Mouse (Mus musculus) adrenal gland, postnatal 25 days (tissue): ENCODE measurements at regions not wholly inside any gene's neighbourhood (a gene's known extent, or its start where the extent isn't known, plus 50 kb on each side); places are given as distances from the start of the nearest gene placed in this dataset.

Experiments
- DNase-seq: peaks from one replicate; pipeline ENCODE4 v3.0.0; 2021; ENCODE audit warnings: mixed read lengths
- microRNA-seq, 2 experiments: library from miRNA; unstranded; fragments of <30 nt; microRNA quantifications; one replicate each; pipeline ENCODE4 v1.2.0; 2021

- no peak for DNase-seq
Observed at GRCm38 (mm10) chr6:94768230-94768629, 68.3 kb upstream of the Lrig1 start.

DNA sequence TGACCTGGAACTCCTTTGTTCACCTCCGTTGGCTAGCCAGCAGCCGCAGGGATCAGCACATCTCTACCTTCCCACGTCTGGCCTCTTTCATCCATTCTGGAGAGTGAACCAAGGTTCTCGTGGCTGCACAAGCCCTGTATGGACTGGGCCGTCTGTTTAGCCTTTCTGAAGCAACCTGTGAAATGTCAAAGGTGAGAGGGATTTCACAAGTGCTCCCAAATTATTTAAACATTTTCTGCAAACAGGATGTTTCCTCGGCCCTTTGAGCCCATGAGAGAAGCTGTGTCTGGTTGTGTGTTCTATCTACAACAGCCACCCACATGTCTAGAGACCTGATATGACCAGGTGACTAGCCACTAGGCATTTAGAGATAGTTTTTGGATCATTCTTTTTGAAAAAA, 65.8 kb upstream of the Lrig1 start:
- DNase-seq: no peak

DNA sequence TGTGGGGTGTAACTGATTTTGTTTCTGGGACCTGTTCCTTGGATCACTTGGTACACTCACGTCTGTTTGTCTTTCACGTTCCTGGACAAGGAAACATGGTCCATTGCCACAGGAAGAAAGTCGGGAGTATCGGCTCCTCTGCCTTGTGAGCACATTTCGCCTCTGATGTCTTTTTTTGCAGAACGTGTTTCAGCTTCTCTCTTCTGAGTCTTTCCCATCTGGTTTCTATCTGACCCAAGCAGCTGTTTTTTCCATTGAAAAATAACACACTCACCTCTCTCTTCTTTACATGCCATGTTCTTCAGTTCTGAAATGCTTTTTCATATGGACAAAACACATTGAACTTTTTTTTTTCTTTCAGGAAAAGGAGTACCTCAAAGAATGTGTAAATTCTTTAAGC, 61.4 kb upstream of the Lrig1 start:
- no peak for DNase-seq

- DNase-seq: no peak
Observed at GRCm38 (mm10) chr6:94760629-94761111, 60.7 kb upstream of the Lrig1 start.

- no peak for DNase-seq
Observed at GRCm38 (mm10) chr6:94759649-94760048, 59.7 kb upstream of the Lrig1 start.

GRCm38 (mm10) chr6:94756006-94756405, 56.0 kb upstream of the Lrig1 start:
- no peak for DNase-seq

DNA sequence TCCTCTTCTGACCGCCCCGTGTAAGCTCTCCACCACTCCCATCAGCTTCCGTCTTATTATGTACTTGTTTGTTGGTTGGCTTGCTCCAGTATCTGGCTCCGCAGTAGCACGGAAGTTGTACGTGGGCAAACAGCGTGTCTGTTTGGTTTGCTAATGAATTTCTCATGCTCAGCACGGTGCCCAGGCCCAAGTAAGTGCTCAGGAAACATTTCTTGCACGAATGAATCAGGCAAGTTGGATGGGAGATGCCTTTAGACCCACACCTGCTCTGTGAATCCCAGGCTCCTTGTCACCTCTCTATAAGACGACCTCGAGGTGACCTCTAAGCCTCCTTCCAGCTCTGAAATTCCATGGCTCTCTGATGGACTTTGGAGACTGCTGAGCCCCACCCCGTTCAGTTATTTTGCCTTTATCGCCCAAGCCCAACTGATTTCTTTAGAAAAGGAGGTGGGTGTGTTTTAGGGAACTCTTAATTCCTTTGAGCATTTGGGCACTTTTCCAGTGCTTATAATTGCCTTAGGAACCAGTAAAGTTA, 55.4 kb upstream of the Lrig1 start:
- DNase-seq: no peak

- DNase-seq: no peak
Observed at GRCm38 (mm10) chr6:94754522-94754921, 54.6 kb upstream of the Lrig1 start.

DNA sequence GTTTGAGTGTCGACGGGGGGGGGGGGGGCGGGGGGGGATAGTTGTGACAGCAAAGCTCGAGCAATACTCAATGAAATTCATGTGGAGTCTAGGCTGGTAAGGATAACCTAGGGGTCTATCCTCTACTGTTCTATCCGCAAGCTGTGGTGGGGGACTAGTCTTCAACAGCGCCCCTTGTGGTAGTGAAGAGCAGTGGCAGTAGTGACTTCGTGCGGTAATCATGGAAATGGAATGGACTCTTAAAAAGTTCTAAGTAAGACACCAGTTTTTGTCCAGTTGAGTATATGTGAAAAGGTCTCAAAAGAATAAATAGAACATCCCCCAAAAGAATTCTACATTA, 51.1 kb upstream of the Lrig1 start:
- DNase-seq: no peak

- no peak for DNase-seq
Observed at GRCm38 (mm10) chr6:94750228-94751100, 50.5 kb upstream of the Lrig1 start.

Small RNA genes in the stretch of these regions (microRNA-seq; reads per million reads assigned to microRNA genes)
- gene Gm23364: 0 reads per million in 2 experiments
